Mouse (Mus musculus) kidney, adult 2 months (tissue): ENCODE results near the gene Dnase1l2.
"Not testable (repeated sequence)": the region's sequence is repeated elsewhere in the genome, so short reads cannot be mapped to it uniquely, and the experiment has no call there.

Experiments used
- CTCF ChIP-seq: fragments of 200-500 bp; conservative IDR thresholded peaks from 2 replicates; pipeline ENCODE4 v1.5.1; 2011; ENCODE audit warnings: low read depth, mild to moderate bottlenecking, control low read depth, low read length, moderate library complexity, mixed read lengths; ENCODE audit not compliant: insufficient read depth, insufficient read length
- POLR2A ChIP-seq: fragments of 200-500 bp; IDR thresholded peaks from one replicate; pipeline ENCODE4 v1.6.1; 2011; ENCODE audit warnings: low read depth, low read length, control low read depth

- not testable (repeated sequence) for TF ChIP-seq CTCF, POLR2A
These were observed 12.8 kb upstream of the Dnase1l2 start for GRCm38 (mm10) chr17:24455523-24456206.
